Mouse (Mus musculus) splenic B cell, adult 2 months (primary cell): ENCODE results near the gene Tfap2c.

Experiments
- DNase-seq: peaks from one replicate; pipeline ENCODE4 v3.0.0-alpha.2; 2011; ENCODE audit warnings: low read depth, low spot score
- H3K27me3 ChIP-seq: 2 replicates; pipeline ENCODE4 v1.6.1; 2012; ENCODE audit warnings: mild to moderate bottlenecking, low read length, moderate library complexity, mixed read lengths; ENCODE audit not compliant: control insufficient read depth, poor library complexity, insufficient read depth, severe bottlenecking
- H3K36me3 ChIP-seq: 2 replicates; pipeline ENCODE4 v1.6.1; 2012; ENCODE audit warnings: mild to moderate bottlenecking, low read length, moderate library complexity, mixed read lengths; ENCODE audit not compliant: control insufficient read depth, poor library complexity, insufficient read depth, severe bottlenecking

Tfap2c gene

GRCm38 (mm10) chr2:172546551-172546950, 2.8 kb upstream of the Tfap2c start:
- no peaks in the 10 kb centered on the region for H3K27me3 ChIP-seq
- no peaks in the 10 kb centered on the region for H3K36me3 ChIP-seq
- DNase-seq, result no peak

GRCm38 (mm10) chr2:172547116-172547515, 2.3 kb upstream of the Tfap2c start:
- H3K27me3 ChIP-seq, result no peaks in the 10 kb centered on the region
- DNase-seq, result no peak
- no peaks in the 10 kb centered on the region for H3K36me3 ChIP-seq

- H3K27me3 ChIP-seq, result 0 out of 2 replicates have a peak, but pooled peaks cover 3% of the 10 kb centered on the region
- DNase-seq, result no peak
- H3K36me3 ChIP-seq, result no peaks in the 10 kb centered on the region
These were observed 1.4 kb upstream of the Tfap2c start for GRCm38 (mm10) chr2:172547807-172548586.

- 0 out of 2 replicates have a peak, but pooled peaks cover 3% of the 10 kb centered on the region for H3K27me3 ChIP-seq
- no peak for DNase-seq
- no peaks in the 10 kb centered on the region for H3K36me3 ChIP-seq
These were observed 629 bp upstream of the Tfap2c start for GRCm38 (mm10) chr2:172548672-172549255.

- 0 out of 2 replicates have a peak, but pooled peaks cover 3% of the 10 kb centered on the region for H3K27me3 ChIP-seq
- DNase-seq, result peak; percentile 25
These were observed 1.1 kb downstream of the Tfap2c start for GRCm38 (mm10) chr2:172550364-172551080.

GRCm38 (mm10) chr2:172551081-172551720, 1.8 kb downstream of the Tfap2c start:
- Histone ChIP-seq H3K36me3 (no peaks in the 10 kb centered on the region), H3K27me3 (0 out of 2 replicates have a peak, but pooled peaks cover 3% of the 10 kb centered on the region)
- DNase-seq, result no peak

More at GRCm38 (mm10) chr2:172550364-172551080, 1.1 kb downstream of the Tfap2c start:
- no peaks in the 10 kb centered on the region for H3K36me3 ChIP-seq

GRCm38 (mm10) chr2:172551872-172552271, 2.5 kb downstream of the Tfap2c start:
- H3K36me3 ChIP-seq, result no peaks in the 10 kb centered on the region
- 0 out of 2 replicates have a peak, but pooled peaks cover 3% of the 10 kb centered on the region for H3K27me3 ChIP-seq
- no peak for DNase-seq

GRCm38 (mm10) chr2:172552666-172553065, 3.3 kb downstream of the Tfap2c start:
- Histone ChIP-seq H3K27me3 (0 out of 2 replicates have a peak, but pooled peaks cover 3% of the 10 kb centered on the region), H3K36me3 (no peaks in the 10 kb centered on the region)
- DNase-seq, result no peak

- H3K36me3 ChIP-seq, result no peaks in the 10 kb centered on the region
- H3K27me3 ChIP-seq, result 0 out of 2 replicates have a peak, but pooled peaks cover 3% of the 10 kb centered on the region
- no peak for DNase-seq
These were observed 4.8 kb downstream of the Tfap2c start for GRCm38 (mm10) chr2:172554211-172554610.

- no peak for DNase-seq
- no peaks in the 10 kb centered on the region for H3K27me3 ChIP-seq
These were observed 9.5 kb downstream of the Tfap2c start for GRCm38 (mm10) chr2:172558674-172559468.

GRCm38 (mm10) chr2:172561016-172561415, 11.6 kb downstream of the Tfap2c start:
- Histone ChIP-seq H3K36me3 (no peaks in the 10 kb centered on the region), H3K27me3 (no peaks in the 10 kb centered on the region)
- DNase-seq, result no peak

More at GRCm38 (mm10) chr2:172558674-172559468, 9.5 kb downstream of the Tfap2c start:
- H3K36me3 ChIP-seq, result no peaks in the 10 kb centered on the region

- Histone ChIP-seq H3K36me3 (no peaks in the 10 kb centered on the region), H3K27me3 (no peaks in the 10 kb centered on the region)
- DNase-seq, result no peak
These were observed 18.4 kb downstream of the Tfap2c start for GRCm38 (mm10) chr2:172567835-172568234.

GRCm38 (mm10) chr2:172568466-172568865, 19.1 kb downstream of the Tfap2c start:
- DNase-seq, result no peak
- H3K36me3 ChIP-seq, result no peaks in the 10 kb centered on the region
- no peaks in the 10 kb centered on the region for H3K27me3 ChIP-seq
